Mouse (Mus musculus): Measurements from ENCODE around the gene Immp2l. TPM values are rescaled to one million over a fixed set of nuclear protein-coding genes. Genes with fewer than 3 reads are reported as not detected.
A peak's percentile ranks its signal among the peaks of the same experiment; 100 is the strongest.

Gene Immp2l
- total and polyA plus RNA-seq, 2 experiments from 2014 or later, result 1.7 to 10.9 TPM

DNA sequence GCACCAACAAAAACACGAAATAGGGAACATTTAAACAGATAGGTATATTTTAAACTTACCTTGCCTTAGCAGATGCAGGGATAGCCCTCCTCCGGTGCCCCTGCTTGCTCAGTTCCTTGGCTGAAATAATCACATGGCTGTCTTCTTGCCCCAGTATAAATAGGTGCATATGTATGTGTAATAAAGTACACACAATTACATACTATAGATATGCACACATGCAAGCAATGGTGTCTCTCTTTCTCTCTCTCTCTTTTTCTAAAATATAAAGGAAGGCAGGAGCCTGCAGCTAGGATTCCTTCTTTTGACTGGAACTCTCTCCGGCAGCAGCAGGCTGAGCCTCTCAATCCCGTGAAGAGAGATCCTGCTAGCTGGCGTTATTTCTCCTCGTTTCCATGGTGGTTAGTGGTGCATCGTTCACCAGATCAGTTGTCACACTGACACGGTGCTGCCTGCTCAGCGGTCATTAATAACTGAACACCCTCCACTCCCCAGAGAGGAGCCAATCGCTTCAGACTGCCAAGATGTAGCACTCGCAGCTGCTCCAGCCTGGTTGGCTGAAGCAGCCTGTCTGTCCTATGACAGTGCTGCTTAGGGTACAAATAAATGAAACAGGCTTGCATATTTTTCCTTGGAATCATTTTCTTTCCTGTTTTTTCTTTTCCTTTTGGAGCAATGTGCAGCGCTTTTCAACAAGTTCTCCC is 461.8 kb downstream of the Immp2l start:
- Histone ChIP-seq H3K9ac (replicated peaks; ENCODE audit: low read length) (peak overlapping the region; percentile 61), H3K36me3 (ENCODE audit: insufficient read depth, low read length) (no peaks in the 10 kb centered on the region), H3K9me3 (ENCODE audit: low read length) (no peaks in the 10 kb centered on the region), H3K27ac (peak overlapping the region; percentile 90), H3K4me2 (ENCODE audit: low read depth, low read length) (peak overlapping the region; percentile 70), H3K4me1 (ENCODE audit: insufficient read depth, low read length) (no peaks in the 10 kb centered on the region), H3K4me3 (ENCODE audit: low read length) (peak overlapping the region; percentile 61), H3K27me3 (ENCODE audit: insufficient read depth, low read length) (no peaks in the 10 kb centered on the region)
- ATAC-seq, result peak; percentile 95
- WGBS, result 4% methylated on average over 12 of the region's 12 CpGs
- TF ChIP-seq CTCF (IDR thresholded peaks at IDR 0.05; ENCODE audit: low read depth), result no peak
- DNase-seq (ENCODE audit: low spot score), result peak; percentile 94

DNA sequence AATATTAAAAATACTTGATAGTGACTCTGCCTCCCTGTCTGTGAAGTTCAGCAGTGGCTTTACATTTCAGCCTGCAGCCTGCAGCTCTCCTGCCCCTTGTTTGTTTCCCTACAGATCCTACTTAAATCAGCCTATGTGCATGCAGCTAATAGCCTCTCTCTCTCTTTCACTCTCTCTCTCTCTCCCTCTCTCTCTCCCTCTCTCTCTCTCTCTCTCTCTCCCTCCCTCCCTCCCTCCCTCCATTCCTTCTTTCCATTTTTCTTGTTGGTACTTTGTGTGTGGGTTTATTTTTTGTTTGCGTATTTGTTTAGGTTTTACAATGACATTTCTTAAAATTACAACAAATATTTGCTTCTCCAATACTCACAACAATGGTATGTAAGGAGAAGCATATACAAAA is 462.4 kb downstream of the Immp2l start, which contains the start of gene Lrrn3:
Gene Lrrn3, minus strand, starts transcription at position 101 of the 400 bp plus-strand sequence.
- peak within 1 kb of the TSS; percentile 61 for H3K9ac ChIP-seq (replicated peaks; ENCODE audit: low read length)
- no peaks in the 10 kb centered on the region for H3K9me3 ChIP-seq (ENCODE audit: low read length)
- no peaks in the 10 kb centered on the region for H3K27me3 ChIP-seq (ENCODE audit: insufficient read depth, low read length)
- peak within 1 kb of the TSS; percentile 90 for H3K27ac ChIP-seq
- H3K4me3 ChIP-seq (ENCODE audit: low read length), result peak within 1 kb of the TSS; percentile 61
- WGBS, result 100% methylated on average over 1 of the region's 1 CpGs
- no peak for TF ChIP-seq CTCF (IDR thresholded peaks at IDR 0.05; ENCODE audit: low read depth)
- H3K4me1 ChIP-seq (ENCODE audit: insufficient read depth, low read length), result no peaks in the 10 kb centered on the region
- H3K4me2 ChIP-seq (ENCODE audit: low read depth, low read length), result peak within 1 kb of the TSS; percentile 70
- no peaks in the 10 kb centered on the region for H3K36me3 ChIP-seq (ENCODE audit: insufficient read depth, low read length)
- no peak for ATAC-seq
- DNase-seq (ENCODE audit: low spot score), result no peak

DNA sequence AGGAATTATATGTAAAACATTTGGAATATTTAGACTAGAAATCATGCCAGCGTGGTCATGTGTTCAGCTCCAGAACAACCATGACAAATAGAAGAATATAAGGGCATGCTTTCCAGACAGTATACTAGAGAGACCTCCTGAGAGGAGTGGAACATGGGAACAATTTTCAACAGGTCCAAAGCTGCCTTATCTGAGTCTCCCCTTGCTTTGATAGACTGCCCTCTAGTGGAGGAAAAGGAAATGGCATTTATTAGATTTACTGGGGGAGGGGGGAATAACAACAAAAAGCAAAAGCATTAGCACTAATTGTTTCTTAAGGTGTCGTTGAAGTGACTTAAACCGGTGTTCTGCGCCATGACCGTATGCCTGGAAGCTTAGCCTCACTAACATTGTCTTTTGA is 463.1 kb downstream of the Immp2l start:
- WGBS, result 25% methylated on average over 5 of the region's 5 CpGs
- Histone ChIP-seq H3K27me3 (ENCODE audit: insufficient read depth, low read length) (no peaks in the 10 kb centered on the region), H3K36me3 (ENCODE audit: insufficient read depth, low read length) (no peaks in the 10 kb centered on the region), H3K9me3 (ENCODE audit: low read length) (no peaks in the 10 kb centered on the region), H3K4me3 (ENCODE audit: low read length) (no peak overlapping the region), H3K9ac (replicated peaks; ENCODE audit: low read length) (no peak overlapping the region), H3K4me1 (ENCODE audit: insufficient read depth, low read length) (no peaks in the 10 kb centered on the region), H3K4me2 (ENCODE audit: low read depth, low read length) (0 out of 2 replicates have a peak overlapping the region, but pooled peaks have one; percentile 18), H3K27ac (no peak overlapping the region)
- TF ChIP-seq CTCF (IDR thresholded peaks at IDR 0.05; ENCODE audit: low read depth), result peak; percentile 94
- peak; percentile 85 for DNase-seq (ENCODE audit: low spot score)
- no peak; the same call in 1 of the 2 replicates for ATAC-seq

DNA sequence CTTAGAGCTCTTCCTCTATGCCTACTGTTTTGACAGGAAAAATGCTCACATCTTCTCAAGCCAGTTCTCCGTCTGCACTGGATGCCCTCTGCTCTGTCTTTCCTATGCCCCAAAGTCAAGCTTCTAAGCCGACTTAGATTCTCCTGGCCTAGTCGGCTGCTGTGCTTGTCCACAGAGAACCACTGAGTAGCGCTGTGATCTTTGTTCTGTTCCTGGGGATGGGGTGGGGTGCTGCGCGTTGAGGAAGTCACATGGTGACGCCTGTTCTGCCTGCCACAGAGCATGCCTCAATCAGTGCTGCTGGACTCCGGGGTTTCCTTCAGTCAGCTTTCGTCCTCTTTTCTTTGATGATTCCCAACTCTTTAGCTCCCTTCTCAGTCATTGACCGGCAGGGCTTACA is 470.7 kb downstream of the Immp2l start:
- Histone ChIP-seq H3K9me3 (ENCODE audit: low read length) (no peaks in the 10 kb centered on the region), H3K4me1 (ENCODE audit: insufficient read depth, low read length) (no peaks in the 10 kb centered on the region), H3K4me2 (ENCODE audit: low read depth, low read length) (no peak overlapping the region), H3K36me3 (ENCODE audit: insufficient read depth, low read length) (no peaks in the 10 kb centered on the region), H3K4me3 (ENCODE audit: low read length) (no peak overlapping the region), H3K27ac (no peak overlapping the region), H3K27me3 (ENCODE audit: insufficient read depth, low read length) (no peaks in the 10 kb centered on the region), H3K9ac (replicated peaks; ENCODE audit: low read length) (no peak overlapping the region)
- DNase-seq (ENCODE audit: low spot score) (peak; percentile 24), ATAC-seq (0 out of 2 replicates have a peak, but pooled peaks have one; percentile 45)
- peak; percentile 43 for TF ChIP-seq CTCF (IDR thresholded peaks at IDR 0.05; ENCODE audit: low read depth)
- WGBS, result 56% methylated on average over 10 of the region's 10 CpGs

DNA sequence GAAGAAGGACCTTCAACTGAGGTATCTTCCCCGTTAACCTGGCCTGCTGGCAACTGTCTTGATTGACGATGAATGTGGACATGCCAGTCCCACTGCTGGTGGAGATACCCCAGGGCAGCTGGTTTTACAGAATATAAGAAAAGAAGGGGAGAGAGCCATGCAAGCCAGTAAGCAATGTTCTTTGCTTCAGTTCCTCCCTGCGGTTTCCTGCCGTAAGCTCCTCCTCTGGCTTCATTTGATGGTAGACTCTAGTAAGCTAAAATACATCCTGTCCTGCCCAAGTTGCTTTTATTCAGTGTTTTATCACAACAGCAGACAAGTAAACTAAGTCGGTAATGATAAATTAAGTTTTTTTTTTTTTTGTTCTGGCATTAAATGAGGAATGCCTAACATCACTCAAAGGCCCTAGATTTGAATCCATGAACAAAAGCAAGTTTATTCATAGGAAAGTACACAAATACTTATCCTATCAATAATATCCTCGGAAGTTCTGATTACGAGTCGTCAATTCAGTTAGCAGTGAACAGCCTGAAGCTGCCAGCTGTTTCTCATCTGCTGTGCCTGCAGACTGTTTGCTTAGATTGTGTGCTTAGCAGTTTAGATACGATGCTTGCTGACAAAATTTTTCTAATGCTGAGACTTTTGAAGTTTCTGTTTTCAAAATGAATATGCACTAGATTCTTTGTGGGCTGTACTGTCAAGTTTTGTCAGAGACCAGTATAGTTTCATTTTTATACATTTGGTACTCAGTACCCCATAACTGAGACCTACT is 476.3 kb downstream of the Immp2l start:
- H3K4me2 ChIP-seq (ENCODE audit: low read depth, low read length), result no peak overlapping the region
- H3K9ac ChIP-seq (replicated peaks; ENCODE audit: low read length), result no peak overlapping the region
- H3K27me3 ChIP-seq (ENCODE audit: insufficient read depth, low read length), result no peaks in the 10 kb centered on the region
- H3K9me3 ChIP-seq (ENCODE audit: low read length), result no peaks in the 10 kb centered on the region
- H3K4me3 ChIP-seq (ENCODE audit: low read length), result no peak overlapping the region
- ATAC-seq (no peak), DNase-seq (ENCODE audit: low spot score) (no peak)
- TF ChIP-seq CTCF (IDR thresholded peaks at IDR 0.05; ENCODE audit: low read depth), result no peak
- no peaks in the 10 kb centered on the region for H3K36me3 ChIP-seq (ENCODE audit: insufficient read depth, low read length)
- no peak overlapping the region for H3K27ac ChIP-seq
- no peaks in the 10 kb centered on the region for H3K4me1 ChIP-seq (ENCODE audit: insufficient read depth, low read length)
- 83% methylated on average over 9 of the region's 9 CpGs for WGBS

DNA sequence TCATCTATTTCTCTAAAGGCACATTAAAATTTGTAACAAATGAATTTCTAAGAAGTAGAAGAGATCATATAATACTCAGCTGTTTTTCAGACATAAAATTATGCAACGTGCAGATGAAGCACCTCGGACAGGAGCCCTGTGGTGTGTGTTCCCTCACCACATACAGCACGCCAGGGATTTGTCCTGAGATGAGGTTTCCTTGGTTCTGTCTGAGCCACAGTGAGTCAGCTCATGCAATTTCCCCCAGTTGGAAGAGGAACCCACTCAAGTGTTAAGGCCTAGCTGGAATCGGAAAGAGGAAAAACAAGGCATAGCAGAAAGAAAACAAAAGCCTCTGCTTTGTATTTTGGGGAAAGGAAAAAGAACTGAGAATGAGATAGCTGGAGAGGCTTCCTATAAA is 484.7 kb downstream of the Immp2l start:
- Histone ChIP-seq H3K4me3 (ENCODE audit: low read length) (no peak overlapping the region), H3K27me3 (ENCODE audit: insufficient read depth, low read length) (no peaks in the 10 kb centered on the region), H3K4me1 (ENCODE audit: insufficient read depth, low read length) (no peaks in the 10 kb centered on the region), H3K4me2 (ENCODE audit: low read depth, low read length) (no peak overlapping the region), H3K27ac (no peak overlapping the region), H3K9ac (replicated peaks; ENCODE audit: low read length) (no peak overlapping the region), H3K9me3 (ENCODE audit: low read length) (no peaks in the 10 kb centered on the region), H3K36me3 (ENCODE audit: insufficient read depth, low read length) (no peaks in the 10 kb centered on the region)
- DNase-seq (ENCODE audit: low spot score) (no peak), ATAC-seq (no peak)
- no peak for TF ChIP-seq CTCF (IDR thresholded peaks at IDR 0.05; ENCODE audit: low read depth)
- WGBS, result 71% methylated on average over 4 of the region's 4 CpGs

Measured in hindbrain, postnatal 0 days (tissue).